Comparison of ENCODE assay signal across 8 mouse cellular contexts in genomic region chr12:77674755-77675154, GRCm38 (mm10).
DNase-seq lines count a peak whose midpoint lies in the region; ATAC-seq and TF ChIP-seq lines count a peak whose summit lies in the region.
"Had no signal": no experiment of that assay in that cellular context is flagged by ENCODE, and none has a peak within 500 bp of the region (broad histone marks: within the 10 kb centered on the region; RNA-seq: fewer than 3 reads in every experiment).

No protein-coding gene starts in this region.

- peaks cover 0 to 4% of the 10 kb centered on the region in 2 experiments; a peak in 1 of 4 replicates for H3K4me1 ChIP-seq in CH12.LX (ENCODE audit: control insufficient read depth in 1 of 2, insufficient read depth in 2 of 2)

- no peaks in the 10 kb centered on the region for H3K27me3 ChIP-seq in CH12.LX (replicated peaks)
- H3K27me3 ChIP-seq in Patski = peaks cover 4% of the 10 kb centered on the region
- H3K27me3 ChIP-seq: neural tube, embryonic 12.5 days had no signal

- H3K27ac ChIP-seq in CH12.LX (ENCODE audit: insufficient read depth, low read depth) = no peak overlapping the region
- H3K27ac ChIP-seq: neural tube, embryonic 12.5 days had no signal

- in situ Hi-C loops in CH12.LX (cut with MboI; ENCODE audit: low pct_ligation_motif_present, low pct_unique_long_range_greater_than_20kb, low sequenced_read_pairs) = loop anchor here (10.0 to 25.0 kb wide), 2 partner anchors 437 to 680 kb away; partner anchors contain the start of gene Fut8
- in situ Hi-C loops in Patski (cut with MboI; ENCODE audit: low pct_unique_long_range_greater_than_20kb) = loop anchor here (5.0 to 25.0 kb wide), 3 partner anchors 432 to 837 kb away; no protein-coding TSS in a partner anchor

- TF ChIP-seq EP300 in CH12.LX (IDR thresholded peaks at IDR 0.05; ENCODE audit: low read length) = no peak

- H3K36me3 ChIP-seq in CH12.LX (replicated peaks in 1 of 2; ENCODE audit: control insufficient read depth in 1 of 2, insufficient read depth in 1 of 2, low read length in 1 of 2) = no peaks in the 10 kb centered on the region
- H3K36me3 ChIP-seq: neural tube, embryonic 12.5 days had no signal

- no peaks in the 10 kb centered on the region for H3K79me2 ChIP-seq in CH12.LX (replicated peaks; ENCODE audit: control insufficient read depth, extremely low read depth, insufficient read depth, poor library complexity, severe bottlenecking)

- POLR2A ChIA-PET in Patski (lab: Charles Lee) = no interaction called here

- dilution Hi-C loops in CH12.LX (cut with MboI; ENCODE audit: extremely low pct_ligation_motif_present, extremely low pct_unique_long_range_greater_than_20kb, low sequenced_read_pairs) = no loop called here

- H3K9me3 ChIP-seq in CH12.LX (replicated peaks; ENCODE audit: low read length) = peaks cover 2% of the 10 kb centered on the region
- H3K9me3 ChIP-seq: neural tube, embryonic 12.5 days had no signal

- ATAC-seq in Patski = no peak

- no peak overlapping the region for H3K4me2 ChIP-seq in CH12.LX (ENCODE audit: insufficient read depth, low read depth, poor library complexity, severe bottlenecking)
- H3K4me2 ChIP-seq: neural tube, embryonic 12.5 days had no signal

- DNase-seq in layer of hippocampus, postnatal 10 days (ENCODE audit: low spot score in 2 of 2) = peak; percentile 45 to 53
- no peak for DNase-seq in layer of hippocampus, adult 8-10 months (ENCODE audit: low spot score in 2 of 2)
- peak; percentile 67 for DNase-seq in CH12.LX (ENCODE audit: extremely low read depth)
- no peak for DNase-seq in Patski (ENCODE audit: low read depth, low spot score)
- DNase-seq in embryo, embryonic 10 days (ENCODE audit: low spot score) = peak; percentile 79
- peak; percentile 18 for DNase-seq in lung, postnatal 25 days (ENCODE audit: low spot score)
- DNase-seq in thymus, postnatal 14 days = peak; percentile 72

- no peak overlapping the region for H3K9ac ChIP-seq in CH12.LX (ENCODE audit: insufficient read depth, low read depth)
- H3K9ac ChIP-seq: neural tube, embryonic 12.5 days had no signal

- peak; percentile 47 for TF ChIP-seq RAD21 in CH12.LX (IDR thresholded peaks at IDR 0.05; ENCODE audit: low read depth, low read length)

- TF ChIP-seq POLR2A in CH12.LX (IDR thresholded peaks at IDR 0.05; ENCODE audit: low read depth, low read length) = no peak

- H3K4me3 ChIP-seq in CH12.LX (replicated peaks in 1 of 3; ENCODE audit: low read depth in 2 of 3, low read length in 2 of 3, poor library complexity in 1 of 3) = no peak overlapping the region
- H3K4me3 ChIP-seq: neural tube, embryonic 12.5 days had no signal

- TF ChIP-seq CTCF in CH12.LX (conservative IDR thresholded peaks at IDR 0.05 in 1 of 2, IDR thresholded peaks at IDR 0.05 in 1 of 2; ENCODE audit: low read depth in 2 of 2, low read length in 2 of 2) = peak; percentile 68 to 81
- TF ChIP-seq CTCF in Patski (IDR thresholded peaks at IDR 0.05) = peak; percentile 71

- CTCF ChIA-PET in Patski (lab: Charles Lee) = interaction anchor here (0.8 to 1.1 kb wide), 2 partner anchors 33 to 94 kb away, joined by 3 read pairs; no protein-coding TSS in a partner anchor

TF ChIP-seq in CH12.LX, 34 proteins besides CTCF, POLR2A, EP300 and RAD21:
- TF ChIP-seq JUN (IDR thresholded peaks at IDR 0.05; ENCODE audit: insufficient read depth, low read depth, low read length) (no peak), SMC3 (IDR thresholded peaks at IDR 0.05; ENCODE audit: low read depth, low read length) (peak; percentile 76), USF2 (conservative IDR thresholded peaks at IDR 0.05; ENCODE audit: low read depth, low read length) (no peak), ETS1 (conservative IDR thresholded peaks at IDR 0.05; ENCODE audit: low read depth, low read length) (no peak), SIN3A (IDR thresholded peaks at IDR 0.05; ENCODE audit: low read length) (no peak), MXI1 (IDR thresholded peaks at IDR 0.05; ENCODE audit: low read depth, low read length) (no peak), UBTF (IDR thresholded peaks at IDR 0.05; ENCODE audit: low read depth, low read length) (no peak), GABPA (IDR thresholded peaks at IDR 0.05; ENCODE audit: insufficient replicate concordance, low read depth, low read length) (no peak), ELF1 (IDR thresholded peaks at IDR 0.05; ENCODE audit: low read depth, low read length) (0 out of 2 replicates have a peak, but pooled peaks have one; percentile 19), NRF1 (IDR thresholded peaks at IDR 0.05; ENCODE audit: low read depth, low read length) (no peak), E2F4 (IDR thresholded peaks at IDR 0.05; ENCODE audit: insufficient replicate concordance, low read depth, low read length) (0 out of 2 replicates have a peak, but pooled peaks have one; percentile 25), MEF2A (IDR thresholded peaks at IDR 0.05; ENCODE audit: borderline replicate concordance, low read depth, low read length) (no peak), MYC (IDR thresholded peaks at IDR 0.05; ENCODE audit: low read depth, low read length) (no peak), ZC3H11A (IDR thresholded peaks at IDR 0.05; ENCODE audit: low read depth, low read length) (no peak), TCF12 (IDR thresholded peaks at IDR 0.05; ENCODE audit: low read depth, low read length) (no peak), RCOR1 (conservative IDR thresholded peaks at IDR 0.05; ENCODE audit: low read depth, low read length) (no peak), MAFK (IDR thresholded peaks at IDR 0.05; ENCODE audit: insufficient replicate concordance, low read length) (no peak), KAT2A (IDR thresholded peaks at IDR 0.05; ENCODE audit: insufficient replicate concordance, low read length) (no peak), JUND (conservative IDR thresholded peaks at IDR 0.05; ENCODE audit: low read depth, low read length) (no peak)

Comparison
In these comparisons a context has a peak if more than half of its experiments do, and no peak if none do; other contexts are left out.
1. DNase-seq: peak in layer of hippocampus, postnatal 10 days (2 of 2), CH12.LX (single experiment), embryo, embryonic 10 days (single experiment), lung, postnatal 25 days (single experiment) and thymus, postnatal 14 days (single experiment); none in layer of hippocampus, adult 8-10 months (0 of 2) and Patski (single experiment).